Mouse (Mus musculus): ENCODE results near the gene Trmt13. TPM values are rescaled to one million over a fixed set of nuclear protein-coding genes. Genes with fewer than 3 reads are reported as not detected.

Trmt13 gene
- total RNA-seq, 2 experiments from 2014 or later, result 7.0 to 9.3 TPM

- no peak for DNase-seq
- intact Hi-C loops (cut with DNase I), result no loop called here
Measured at GRCm38 (mm10) chr3:116634853-116635252, 20.5 kb upstream of the Trmt13 start.

- DNase-seq, result no peak
- intact Hi-C loops (cut with DNase I), result no loop called here
Measured at GRCm38 (mm10) chr3:116634091-116634490, 19.7 kb upstream of the Trmt13 start.

- intact Hi-C loops (cut with DNase I), result no loop called here
- no peak for DNase-seq
Measured at GRCm38 (mm10) chr3:116632971-116633370, 18.6 kb upstream of the Trmt13 start.

GRCm38 (mm10) chr3:116631459-116631858 lies 17.1 kb upstream of the Trmt13 start:
- no peak for DNase-seq
- intact Hi-C loops (cut with DNase I), result no loop called here

GRCm38 (mm10) chr3:116622641-116623040 lies 8.3 kb upstream of the Trmt13 start:
- intact Hi-C loops (cut with DNase I), result no loop called here

GRCm38 (mm10) chr3:116620636-116621370 lies 6.4 kb upstream of the Trmt13 start:
- intact Hi-C loops (cut with DNase I), result no loop called here
- DNase-seq, result no peak

More at GRCm38 (mm10) chr3:116622641-116623040, 8.3 kb upstream of the Trmt13 start:
- no peak for DNase-seq

- DNase-seq, result no peak
- intact Hi-C loops (cut with DNase I), result no loop called here
Measured at GRCm38 (mm10) chr3:116618855-116619254, 4.5 kb upstream of the Trmt13 start.

GRCm38 (mm10) chr3:116615318-116616068 lies 1.1 kb upstream of the Trmt13 start:
- DNase-seq, result no peak
- intact Hi-C loops (cut with DNase I), result no loop called here

- intact Hi-C loops (cut with DNase I), result no loop called here
Measured at GRCm38 (mm10) chr3:116604570-116604969, 9.8 kb downstream of the Trmt13 start.

GRCm38 (mm10) chr3:116601781-116602180 lies 12.6 kb downstream of the Trmt13 start:
- intact Hi-C loops (cut with DNase I), result no loop called here
- DNase-seq, result no peak

More at GRCm38 (mm10) chr3:116604570-116604969, 9.8 kb downstream of the Trmt13 start:
- DNase-seq, result no peak

- intact Hi-C loops (cut with DNase I), result no loop called here
- no peak for DNase-seq
Measured at GRCm38 (mm10) chr3:116601005-116601404, 13.4 kb downstream of the Trmt13 start.

GRCm38 (mm10) chr3:116599705-116600104 lies 14.7 kb downstream of the Trmt13 start:
- no peak for DNase-seq
- intact Hi-C loops (cut with DNase I), result loop anchor here (10.0 kb wide), 1 partner anchor 235 kb away; no protein-coding TSS in a partner anchor

GRCm38 (mm10) chr3:116595603-116595991 lies 18.8 kb downstream of the Trmt13 start:
- intact Hi-C loops (cut with DNase I), result loop anchor here (1.0 to 10.0 kb wide), 3 partner anchors 67 to 239 kb away; partner anchors contain the start of gene Mfsd14a
- no peak for DNase-seq

- peak; percentile 99 to 100 for DNase-seq
- intact Hi-C loops (cut with DNase I), result loop anchor here (1.0 to 10.0 kb wide), 5 partner anchors 67 to 263 kb away; partner anchors contain the start of genes Mfsd14a and Rtca
Measured at GRCm38 (mm10) chr3:116594728-116595602, 19.4 kb downstream of the Trmt13 start, which contains the start of gene Sass6. TSS of gene Sass6 (plus strand) at chr3:116594982.

- DNase-seq, result no peak
- intact Hi-C loops (cut with DNase I), result loop anchor here (2.0 to 10.0 kb wide), 4 partner anchors 87 to 262 kb away; partner anchors contain the start of gene Rtca
Measured at GRCm38 (mm10) chr3:116594076-116594727, 20.2 kb downstream of the Trmt13 start.

GRCm38 (mm10) chr3:116582201-116582600 lies 32.2 kb downstream of the Trmt13 start:
- no peak for DNase-seq
- intact Hi-C loops (cut with DNase I), result no loop called here

GRCm38 (mm10) chr3:116577286-116577685 lies 37.1 kb downstream of the Trmt13 start:
- DNase-seq, result peak in 1 of 2 experiments; percentile 21
- intact Hi-C loops (cut with DNase I), result loop anchor here (2.0 to 5.0 kb wide), 2 partner anchors 68 to 245 kb away; partner anchors contain the start of gene Rtca

- DNase-seq, result no peak
- intact Hi-C loops (cut with DNase I), result no loop called here
Measured at GRCm38 (mm10) chr3:116570628-116571027, 43.8 kb downstream of the Trmt13 start.

- intact Hi-C loops (cut with DNase I), result no loop called here
- DNase-seq, result no peak
Measured at GRCm38 (mm10) chr3:116563095-116563492, 51.3 kb downstream of the Trmt13 start.
